ENCODE assay signal across 31 mouse cellular contexts in the genomic region with DNA sequence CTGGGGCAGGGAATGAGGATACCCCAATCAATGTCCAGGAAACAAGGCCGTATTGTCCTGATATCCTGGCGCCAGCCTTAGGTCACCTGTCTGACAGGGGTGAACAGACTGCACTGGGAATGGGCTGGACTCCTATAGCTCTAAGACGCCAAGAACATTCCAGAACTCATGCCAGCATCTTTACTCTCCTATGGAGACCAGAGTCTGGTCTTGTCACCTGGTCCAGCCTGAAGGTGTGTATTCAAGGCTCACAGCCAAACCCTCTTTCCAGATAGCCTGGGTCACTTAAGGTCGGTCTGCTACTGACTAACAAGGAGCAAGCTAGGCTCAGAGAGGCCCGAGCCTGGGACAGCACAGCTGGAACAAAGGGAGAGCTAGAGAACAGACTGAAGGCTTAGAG.
DNase-seq lines count a peak whose midpoint lies in the region; ATAC-seq lines count a peak whose summit lies in the region.
"Had no signal": no experiment of that assay in that cellular context is flagged by ENCODE, and none has a peak within 500 bp of the region (broad histone marks: within the 10 kb centered on the region; RNA-seq: fewer than 3 reads in every experiment).

No protein-coding gene starts in this region.

- peaks cover 64% of the 10 kb centered on the region for H3K36me3 ChIP-seq in forebrain, embryonic 13.5 days (ENCODE audit: poor library complexity, severe bottlenecking)
- peaks cover 58% of the 10 kb centered on the region for H3K36me3 ChIP-seq in forebrain, embryonic 14.5 days (ENCODE audit: control insufficient read depth, insufficient read depth, low read length)

- no peaks in the 10 kb centered on the region; the same call in 1 of the 2 replicates for H3K9me3 ChIP-seq in forebrain, embryonic 13.5 days (replicated peaks)
- no peaks in the 10 kb centered on the region for H3K9me3 ChIP-seq in forebrain, embryonic 14.5 days (replicated peaks; ENCODE audit: control insufficient read depth, low read length)
- H3K9me3 ChIP-seq: forebrain, embryonic 12.5 days; hindbrain, embryonic 12.5 days; liver, embryonic 12.5 days; megakaryocyte, embryonic 14.5 days; midbrain, embryonic 12.5 days; neural tube, embryonic 13.5 days had no signal

- ATAC-seq in forebrain, embryonic 13.5 days: no peak
- no peak for ATAC-seq in forebrain, embryonic 14.5 days
- no peak for ATAC-seq in CD4-positive, CD25-positive, alpha-beta regulatory T cell, adult 4 months
- ATAC-seq: hindbrain, postnatal 0 days; intestine, embryonic 16.5 days; liver, embryonic 12.5 days; liver, postnatal 0 days; lung, postnatal 0 days had no signal

- no peak overlapping the region for H3K4me2 ChIP-seq in forebrain, embryonic 13.5 days
- no peak overlapping the region for H3K4me2 ChIP-seq in forebrain, embryonic 14.5 days (ENCODE audit: low read length)
- H3K4me2 ChIP-seq: forebrain, embryonic 12.5 days; heart, embryonic 11.5 days; hindbrain, embryonic 12.5 days; limb, embryonic 12.5 days; liver, embryonic 12.5 days; midbrain, embryonic 12.5 days; neural tube, embryonic 13.5 days had no signal

- no peak overlapping the region for H3K4me3 ChIP-seq in forebrain, embryonic 13.5 days
- no peak overlapping the region for H3K4me3 ChIP-seq in forebrain, embryonic 14.5 days (ENCODE audit: low read depth, low read length)
- H3K4me3 ChIP-seq: erythroblast, embryonic 14.5 days; forebrain, embryonic 12.5 days; hindbrain, embryonic 12.5 days; layer of hippocampus, adult 2 months; left cerebral cortex, adult 2 months; limb, embryonic 12.5 days; liver, embryonic 12.5 days; megakaryocyte, embryonic 14.5 days; midbrain, embryonic 12.5 days; myocyte; neural tube, embryonic 13.5 days had no signal

- H3K27ac ChIP-seq in forebrain, embryonic 13.5 days: 0 out of 2 replicates have a peak overlapping the region, but pooled peaks have one; percentile 1
- H3K27ac ChIP-seq in forebrain, embryonic 14.5 days (ENCODE audit: low read depth, low read length): no peak overlapping the region
- H3K27ac ChIP-seq: forebrain, embryonic 12.5 days; hindbrain, postnatal 0 days; layer of hippocampus, adult 2 months; left cerebral cortex, adult 2 months; limb, embryonic 12.5 days; liver, embryonic 12.5 days; midbrain, embryonic 12.5 days; neural tube, embryonic 13.5 days had no signal

- H3K27me3 ChIP-seq in forebrain, embryonic 13.5 days: no peaks in the 10 kb centered on the region
- H3K27me3 ChIP-seq in forebrain, embryonic 14.5 days (replicated peaks; ENCODE audit: control insufficient read depth, insufficient read depth, low read length): no peaks in the 10 kb centered on the region
- H3K27me3 ChIP-seq: forebrain, embryonic 12.5 days; hindbrain, embryonic 12.5 days; limb, embryonic 12.5 days; liver, embryonic 12.5 days; midbrain, embryonic 12.5 days; neural tube, embryonic 13.5 days had no signal

- 83% methylated on average over 5 of the region's 5 CpGs for WGBS in forebrain, embryonic 13.5 days
- 80% methylated on average over 5 of the region's 5 CpGs for WGBS in forebrain, embryonic 14.5 days

- no peak for DNase-seq in forebrain, embryonic 14.5 days (ENCODE audit: low spot score)
- DNase-seq in lung, postnatal 25 days (ENCODE audit: low spot score): peak; percentile 67
- DNase-seq in lung, postnatal 4 days: no peak
- peak; percentile 75 to 80 for DNase-seq in cerebellum, postnatal 10 days
- no peak for DNase-seq in layer of hippocampus, adult 18-20 months (ENCODE audit: low spot score in 2 of 2)
- DNase-seq: adrenal gland, postnatal 25 days; gastrocnemius, postnatal 14 days; heart, adult 11 months; heart, postnatal 36 days; kidney, postnatal 14 days; liver, postnatal 0 days; right cerebral cortex, postnatal 25 days; spleen, adult 18-20 months; thymus, postnatal 14 days had no signal

- peaks cover 47% of the 10 kb centered on the region for H3K4me1 ChIP-seq in forebrain, embryonic 13.5 days
- H3K4me1 ChIP-seq in forebrain, embryonic 14.5 days (ENCODE audit: control insufficient read depth, insufficient read depth, low read length): peaks cover 16% of the 10 kb centered on the region
- H3K4me1 ChIP-seq: liver, embryonic 12.5 days had no signal

- H3K9ac ChIP-seq in forebrain, embryonic 13.5 days: no peak overlapping the region
- H3K9ac ChIP-seq in forebrain, embryonic 14.5 days (ENCODE audit: low read length): no peak overlapping the region
- H3K9ac ChIP-seq: forebrain, embryonic 12.5 days; hindbrain, embryonic 12.5 days; limb, embryonic 12.5 days; liver, embryonic 12.5 days; liver, postnatal 0 days; midbrain, embryonic 12.5 days; neural tube, embryonic 13.5 days had no signal

Comparison
In these comparisons a context has a peak if more than half of its experiments do, and no peak if none do; other contexts are left out.
1. DNase-seq: peak in lung, postnatal 25 days (single experiment) and cerebellum, postnatal 10 days (2 of 2); none in forebrain, embryonic 14.5 days (single experiment), lung, postnatal 4 days (0 of 2) and layer of hippocampus, adult 18-20 months (0 of 2).